Mouse (Mus musculus): ENCODE measurements at regions not wholly inside any gene's neighbourhood (a gene's known extent, or its start where the extent isn't known, plus 50 kb on each side); places are given as distances from the start of the nearest gene placed in this dataset.

DNA sequence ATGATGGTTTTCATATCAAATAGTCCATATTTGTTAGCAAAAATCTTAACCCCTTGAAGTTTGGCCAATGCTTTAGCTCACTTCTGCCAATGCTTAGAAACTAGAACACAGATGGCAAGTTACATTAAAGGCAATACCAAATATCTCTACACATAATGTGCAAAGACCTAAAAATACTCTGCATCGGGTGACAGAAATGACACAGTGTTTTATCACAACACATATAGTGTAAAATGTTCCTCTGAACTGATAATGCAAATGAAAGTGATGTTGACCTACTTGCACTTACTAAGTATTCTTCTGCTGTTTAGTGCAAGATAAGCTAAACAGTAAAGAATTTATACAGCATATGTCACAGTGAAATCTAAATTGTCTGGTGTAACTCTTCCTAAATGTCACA, 55.1 kb upstream of the Fbxl4 start:
- Histone ChIP-seq H3K36me3 (ENCODE audit: control insufficient read depth, insufficient read depth) (no peaks in the 10 kb centered on the region), H3K27me3 (replicated peaks; ENCODE audit: control insufficient read depth, insufficient read depth, low read length) (no peaks in the 10 kb centered on the region), H3K9me3 (ENCODE audit: control insufficient read depth, low read length) (peaks cover 8% of the 10 kb centered on the region), H3K4me3 (replicated peaks; ENCODE audit: low read length) (no peak overlapping the region), H3K27ac (ENCODE audit: low read length) (no peak overlapping the region), H3K9ac (replicated peaks; ENCODE audit: low read depth, low read length) (no peak overlapping the region), H3K4me2 (ENCODE audit: low read length) (no peak overlapping the region), H3K4me1 (replicated peaks; ENCODE audit: control insufficient read depth, insufficient read depth, low read length) (peaks cover 7% of the 10 kb centered on the region)
- ATAC-seq, result peak; percentile 44
- 31% methylated on average over 1 of the region's 1 CpGs for WGBS
